Mouse (Mus musculus): Measurements from ENCODE around the gene Rabggtb.

The Rabggtb gene

DNA sequence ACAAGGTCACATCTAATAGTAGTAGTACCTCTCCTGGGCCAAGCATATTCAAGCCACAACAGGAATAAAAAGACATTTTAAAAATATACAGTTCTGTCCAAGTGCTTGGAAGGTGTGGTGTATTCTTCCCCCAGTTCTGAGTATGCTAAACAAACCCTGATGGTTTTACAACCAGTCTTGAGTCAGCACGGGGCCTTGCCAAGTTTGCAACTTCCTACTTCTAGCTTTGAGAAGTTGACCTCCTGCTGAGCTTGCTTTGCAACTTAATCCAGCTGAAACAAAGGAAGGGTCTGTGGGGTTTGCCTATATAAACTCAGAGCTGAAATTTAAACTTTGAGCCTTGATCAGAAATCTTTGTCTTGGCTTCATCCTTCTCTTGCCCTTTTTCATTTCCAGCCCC, 4.4 kb upstream of the Rabggtb start:
- no peak for DNase-seq

DNA sequence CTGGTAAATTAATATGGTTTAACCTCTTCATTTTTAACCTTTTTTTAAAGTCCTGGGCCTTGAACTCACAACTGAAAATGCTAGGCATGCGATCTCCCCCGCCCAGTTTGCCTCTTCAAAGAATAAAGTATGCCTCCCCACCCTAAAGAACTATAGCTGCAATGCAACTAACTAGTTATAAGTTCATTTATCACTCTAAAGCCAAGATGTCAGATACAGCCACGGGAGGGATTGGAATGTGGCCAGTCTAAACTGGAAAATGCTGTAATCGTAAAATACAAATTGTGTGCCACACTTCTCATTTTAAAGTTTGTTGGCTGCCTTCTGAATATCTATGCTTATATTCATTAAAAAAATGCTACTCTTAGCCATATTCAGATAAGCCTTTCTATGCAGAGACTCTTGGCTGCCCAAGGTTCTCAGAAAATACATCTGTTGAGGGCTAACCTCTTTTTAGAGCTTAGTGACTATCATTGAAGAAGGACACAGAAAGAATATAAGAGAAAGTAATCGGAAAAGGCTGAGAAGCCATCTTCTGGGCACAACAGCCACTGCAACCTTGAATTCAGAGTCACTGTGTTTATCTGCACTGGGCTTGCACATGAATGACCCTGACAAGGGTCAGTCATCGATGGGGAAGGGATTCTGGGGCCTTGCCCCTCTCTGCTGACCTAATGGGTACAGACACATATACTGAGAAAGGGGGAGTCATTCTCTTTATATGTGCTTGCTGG, 868 bp upstream of the Rabggtb start:
- DNase-seq, result no peak

DNA sequence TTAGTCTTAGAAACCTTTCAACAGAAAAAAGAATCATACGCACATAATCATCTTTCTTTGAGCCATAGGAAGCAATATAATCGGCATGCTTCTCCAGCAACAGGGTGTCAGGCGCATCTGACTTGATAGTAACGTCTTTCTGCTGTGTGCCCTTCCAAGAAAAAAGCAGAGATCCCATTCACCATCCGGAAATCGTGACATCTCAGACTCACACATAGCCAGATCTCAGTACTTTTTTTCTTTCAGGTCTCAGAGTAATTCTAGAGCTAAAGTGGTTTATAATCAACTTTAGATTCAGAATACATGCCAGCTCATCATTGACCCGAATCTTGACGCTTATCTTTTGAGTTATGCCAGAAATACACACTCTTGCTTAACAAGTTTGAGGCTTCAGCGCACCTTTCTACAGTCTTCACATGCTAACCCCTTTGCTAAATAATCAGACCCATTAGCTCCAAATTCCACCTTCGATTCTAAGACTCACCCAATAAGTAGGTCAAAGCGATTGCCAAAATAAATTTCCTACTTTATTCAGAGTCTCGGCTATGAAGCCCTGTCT, 848 bp downstream of the Rabggtb start:
- DNase-seq, result no peak

DNA sequence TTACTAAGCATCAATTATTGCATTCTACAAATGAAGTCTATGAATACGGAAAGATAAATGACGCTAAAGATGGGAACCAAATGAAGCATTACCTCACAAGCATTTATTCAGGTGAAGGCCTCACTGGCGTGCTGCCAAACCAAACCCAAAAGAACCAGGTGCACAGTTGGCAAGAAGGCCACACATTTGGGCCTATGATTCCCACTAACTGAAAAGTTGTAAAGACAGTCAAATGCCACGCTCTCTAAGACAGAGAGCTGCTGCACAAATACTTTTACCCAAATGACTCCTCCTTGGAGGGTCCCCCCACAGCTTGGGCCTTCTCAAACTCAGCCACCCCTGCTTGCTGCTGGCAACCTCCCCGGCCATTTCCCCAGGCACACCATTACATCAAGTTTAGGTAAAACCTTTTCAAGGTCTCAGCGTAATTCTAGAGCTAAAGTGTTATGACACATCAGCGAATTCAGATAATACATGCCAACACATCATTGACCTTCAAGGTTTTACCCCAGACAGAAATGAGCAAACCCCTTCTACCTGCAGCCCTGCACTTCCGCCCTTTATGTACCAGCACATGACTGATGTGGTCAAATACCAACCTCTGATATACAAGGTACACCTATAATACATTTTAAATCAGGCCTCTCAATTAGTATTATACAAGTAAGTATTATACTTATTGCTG, 1.5 kb downstream of the Rabggtb start:
- DNase-seq, result no peak

DNA sequence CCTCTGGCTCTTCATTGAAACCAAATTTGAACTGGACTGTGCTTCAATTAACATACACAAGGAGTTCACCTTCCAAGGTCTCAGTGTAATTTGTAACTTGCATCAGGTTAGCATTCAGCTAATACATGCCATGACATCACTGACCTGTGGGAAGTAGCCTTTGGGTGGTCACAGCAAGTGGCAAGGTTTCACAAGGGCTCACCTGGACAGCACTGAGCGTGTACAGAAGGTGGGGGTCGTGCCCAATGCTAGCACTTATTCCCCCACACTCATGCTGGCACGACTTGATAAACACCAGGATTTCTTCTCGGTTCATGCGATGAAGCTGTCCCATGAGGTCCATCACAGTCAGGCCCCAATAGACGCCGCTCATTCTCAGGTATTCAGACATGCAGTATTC, 2.3 kb downstream of the Rabggtb start:
- DNase-seq, result no peak

DNA sequence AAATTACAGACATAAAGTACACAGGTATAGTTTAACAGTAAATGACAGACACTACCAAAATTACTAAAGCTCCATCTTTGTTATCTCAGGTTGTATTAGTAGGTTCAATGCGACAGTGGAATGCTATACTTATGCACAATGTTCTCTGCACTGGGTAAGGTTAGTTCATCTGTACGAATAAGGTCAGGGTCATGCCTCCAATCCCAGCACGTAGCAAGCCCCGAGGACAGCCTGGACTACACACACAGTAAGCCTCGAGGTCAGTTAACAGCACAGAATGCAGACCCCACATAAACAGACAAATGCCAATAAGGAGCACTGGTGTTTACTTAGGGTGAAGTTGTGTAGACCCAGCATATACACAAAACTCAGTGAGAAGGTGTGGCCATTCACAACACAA, 3.9 kb downstream of the Rabggtb start:
- no peak for DNase-seq

DNA sequence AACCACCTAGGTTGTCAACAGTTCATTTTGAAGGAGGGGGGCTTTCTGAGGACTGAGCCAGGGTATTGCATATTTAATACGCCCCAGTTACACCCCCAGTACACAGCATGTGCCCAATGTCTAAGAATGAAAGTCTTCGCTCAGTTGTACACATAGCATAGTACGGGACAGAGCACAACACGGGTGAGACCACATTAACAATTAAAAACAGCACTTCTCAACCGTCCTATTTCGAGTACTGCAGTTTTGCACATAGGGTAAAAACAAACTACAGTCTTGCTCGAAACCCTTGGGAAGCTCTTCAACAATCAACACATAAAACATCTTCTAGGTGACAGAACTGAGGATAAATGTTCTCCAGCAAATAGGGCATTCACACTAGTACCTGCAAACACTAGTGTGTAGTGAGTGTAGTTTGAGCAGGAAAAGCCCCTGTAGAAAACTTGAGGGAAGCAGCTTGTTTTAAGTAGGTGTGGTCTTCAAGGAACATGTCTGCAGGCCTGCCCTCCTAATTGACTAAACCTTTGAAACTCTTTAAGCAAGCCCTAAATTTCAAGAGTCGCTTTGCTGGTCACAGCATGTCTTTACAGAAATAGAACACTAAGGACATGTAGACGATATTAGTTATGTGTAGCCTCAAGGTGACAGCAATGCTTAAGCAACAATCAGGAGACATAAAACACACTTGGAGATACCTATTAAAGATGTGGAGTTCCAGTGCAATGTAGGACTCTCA, 6.5 kb downstream of the Rabggtb start, which contains the start of gene Msh4:
TSS of gene Msh4 (minus strand) at position 3 of the 736 bp plus-strand sequence.
- DNase-seq, result no peak

DNA sequence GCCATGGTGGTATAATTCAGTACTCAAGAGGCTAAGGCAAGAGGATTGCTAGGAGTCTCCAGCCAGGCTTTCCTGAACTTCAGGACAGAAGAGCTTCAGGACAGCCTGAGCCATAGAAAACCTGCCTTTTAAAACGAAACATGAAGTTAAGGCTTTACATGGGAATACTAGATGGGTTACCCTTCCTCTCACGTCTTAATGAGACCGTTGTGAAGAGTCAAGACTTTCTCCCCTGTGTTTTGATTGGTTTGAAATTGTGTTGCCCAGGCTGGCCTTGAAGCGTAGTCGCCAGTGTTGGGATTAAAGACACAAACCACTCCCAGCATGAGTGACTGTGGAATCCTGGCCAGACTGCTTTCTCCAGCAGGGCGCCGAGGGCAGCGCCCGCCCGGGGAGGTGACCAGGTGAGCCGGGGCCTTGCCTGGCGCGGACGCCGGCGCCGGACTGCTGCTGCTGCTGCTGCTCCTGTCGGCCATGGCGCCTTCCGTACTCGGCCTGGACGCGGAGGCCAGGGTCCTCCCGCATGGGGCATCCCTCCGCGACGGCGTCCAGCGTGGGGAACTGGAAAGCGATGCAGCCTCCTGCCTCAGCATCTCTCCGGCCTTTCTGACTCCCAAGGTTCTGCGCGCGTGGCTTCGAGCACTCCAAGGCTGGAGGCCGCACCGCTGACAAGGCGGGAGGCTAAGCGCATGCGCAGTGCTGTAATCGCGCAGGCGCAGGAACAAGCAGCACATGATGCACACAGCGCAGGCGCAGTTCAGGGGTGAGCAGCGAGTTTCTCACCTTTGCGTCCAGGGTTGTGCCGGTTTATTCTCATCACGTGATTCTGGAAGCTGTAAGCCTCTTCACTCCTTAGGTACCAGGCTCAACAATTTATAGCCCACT, 7.3 kb downstream of the Rabggtb start:
- no peak for DNase-seq

DNA sequence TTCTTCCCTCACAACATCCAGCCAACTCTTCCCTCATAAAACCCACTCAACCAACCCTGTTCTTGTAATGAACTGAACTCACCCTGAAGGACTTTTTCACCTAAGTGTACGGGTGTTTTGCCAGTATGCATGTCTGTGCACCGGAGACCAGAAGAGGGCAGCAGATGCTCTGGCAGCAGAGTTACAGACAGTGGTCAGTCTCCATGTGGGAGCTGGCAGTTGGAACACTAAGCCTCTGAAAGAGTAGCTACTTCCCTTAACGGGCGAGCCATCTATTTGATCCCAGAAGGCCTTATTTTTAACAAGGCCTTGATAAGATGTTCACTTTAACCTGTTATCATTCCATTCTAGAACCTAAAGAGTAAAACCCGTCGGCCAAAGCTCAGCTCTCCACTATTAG, 8.2 kb downstream of the Rabggtb start:
- no peak for DNase-seq

DNA sequence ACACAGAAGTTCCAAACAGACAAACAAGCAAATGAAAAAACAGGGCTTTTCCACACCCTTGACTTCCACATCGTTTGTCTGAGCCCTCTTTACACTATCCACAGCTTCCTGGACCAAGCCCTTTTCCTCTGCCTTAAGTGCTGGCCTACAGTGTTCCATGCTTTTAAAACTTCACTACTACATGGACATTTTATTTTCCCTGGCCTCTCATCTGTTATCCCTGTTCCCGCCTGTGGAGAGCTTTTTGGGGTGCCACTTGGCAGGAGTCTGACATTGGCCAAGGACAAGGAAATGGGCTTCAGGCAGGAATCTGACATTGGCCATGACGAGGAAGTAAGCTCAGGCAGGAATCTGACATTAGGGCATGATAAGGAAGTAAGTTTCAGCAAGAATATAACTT, 10.2 kb downstream of the Rabggtb start:
- DNase-seq, result no peak

DNA sequence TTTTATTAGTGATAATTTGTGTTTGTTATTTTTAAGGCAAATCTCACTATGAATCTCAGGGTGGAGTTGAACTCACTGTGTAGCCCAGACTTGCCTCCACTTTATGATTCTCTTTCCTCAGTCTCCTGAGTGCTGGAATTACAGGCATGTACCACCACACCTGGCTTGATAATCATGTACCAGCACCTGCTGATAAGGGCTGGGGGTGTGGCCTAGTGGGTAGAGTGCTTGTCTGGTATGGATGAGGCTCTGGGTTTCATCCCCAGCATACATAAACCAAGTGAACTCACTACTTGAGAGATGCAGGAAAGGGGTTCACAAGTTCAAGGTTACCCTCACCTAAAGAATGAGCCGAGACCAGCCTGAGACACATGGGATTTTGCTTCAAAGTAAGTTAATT, 10.9 kb downstream of the Rabggtb start:
- DNase-seq, result no peak

DNA sequence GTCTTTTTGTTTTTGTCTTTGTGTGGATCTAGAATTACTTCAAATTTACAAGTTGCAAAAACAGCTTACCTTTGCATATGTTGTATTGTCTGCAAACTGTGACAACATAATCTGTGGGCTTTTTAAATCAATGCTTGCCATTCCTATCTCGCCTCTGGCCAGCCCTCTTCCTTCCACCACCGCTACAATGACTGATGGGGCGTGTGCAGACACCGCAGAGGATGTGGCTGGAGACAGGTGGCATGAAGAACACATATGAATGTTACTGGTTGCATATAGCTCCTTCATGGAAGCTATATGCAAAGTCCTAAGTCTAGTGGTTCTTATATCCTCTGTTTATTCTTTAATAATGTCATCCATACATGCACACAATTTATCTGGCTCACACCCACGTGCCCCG, 15.6 kb downstream of the Rabggtb start:
- no peak for DNase-seq

DNA sequence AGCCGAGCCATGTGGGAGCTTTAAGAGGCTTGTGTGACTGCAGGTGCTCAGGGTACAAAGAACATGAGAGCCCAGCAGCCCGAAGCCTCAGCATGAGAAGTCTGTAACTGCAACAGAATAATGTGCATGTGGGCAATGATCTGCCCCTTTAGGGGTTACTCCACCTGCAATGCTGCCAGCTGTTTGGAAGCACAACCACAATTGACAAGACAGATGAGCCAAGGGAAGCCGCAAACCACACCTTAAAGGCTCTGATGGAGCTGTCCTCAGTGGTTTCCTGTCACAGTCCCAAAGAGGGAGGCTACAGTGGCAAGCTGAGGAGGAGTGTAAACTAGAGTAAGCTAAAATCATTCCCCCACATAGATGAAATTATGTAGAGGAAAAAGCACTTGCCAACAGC, 17.4 kb downstream of the Rabggtb start:
- no peak for DNase-seq

DNA sequence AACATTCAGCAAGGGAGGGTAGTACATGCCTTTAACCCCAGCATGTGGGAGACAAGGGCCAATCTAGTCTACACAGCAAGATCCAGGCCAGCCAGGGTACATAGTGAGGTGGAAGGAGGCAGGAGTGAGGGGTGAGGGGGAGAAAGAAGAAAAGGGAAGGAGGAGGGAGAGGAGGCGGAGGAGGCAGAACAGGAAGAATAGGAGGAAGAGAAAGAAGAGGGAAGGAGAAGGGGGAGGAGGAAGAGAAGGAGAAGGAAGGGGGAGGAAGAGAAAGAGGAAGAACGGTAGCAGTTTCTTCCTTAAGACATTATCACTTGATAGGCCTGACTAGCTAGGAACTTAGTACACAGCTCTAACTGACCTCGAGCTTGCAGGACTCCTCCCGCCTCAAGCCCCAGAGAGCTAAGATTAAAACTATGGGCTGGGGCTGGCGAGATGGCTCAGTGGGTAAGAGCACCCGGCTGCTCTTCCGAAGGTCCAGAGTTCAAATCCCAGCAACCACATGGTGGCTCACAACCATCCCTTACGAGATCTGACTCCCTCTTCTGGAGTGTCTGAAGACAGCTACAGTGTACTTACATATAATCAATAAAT, 23.5 kb downstream of the Rabggtb start:
- DNase-seq, result no peak

DNA sequence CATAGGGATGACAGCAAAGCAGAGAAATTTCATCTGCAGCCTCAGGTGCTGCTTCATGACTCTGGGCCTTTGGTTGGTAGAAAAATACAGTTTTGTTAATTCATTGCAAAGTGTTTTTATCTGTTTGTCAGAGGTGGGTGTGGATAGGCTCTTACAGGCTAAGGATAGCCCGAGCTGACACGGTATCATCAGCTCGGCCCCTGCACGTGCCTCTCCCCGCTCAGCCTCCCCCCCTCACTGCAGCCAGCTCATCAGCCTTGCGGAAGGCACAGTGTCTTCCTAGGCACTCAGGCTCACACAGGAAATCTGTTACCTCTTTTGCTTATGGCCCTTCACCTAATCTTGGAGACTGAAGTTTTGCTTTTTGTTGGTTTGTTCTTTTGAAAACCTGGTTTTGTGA, 24.7 kb downstream of the Rabggtb start:
- no peak for DNase-seq

DNA sequence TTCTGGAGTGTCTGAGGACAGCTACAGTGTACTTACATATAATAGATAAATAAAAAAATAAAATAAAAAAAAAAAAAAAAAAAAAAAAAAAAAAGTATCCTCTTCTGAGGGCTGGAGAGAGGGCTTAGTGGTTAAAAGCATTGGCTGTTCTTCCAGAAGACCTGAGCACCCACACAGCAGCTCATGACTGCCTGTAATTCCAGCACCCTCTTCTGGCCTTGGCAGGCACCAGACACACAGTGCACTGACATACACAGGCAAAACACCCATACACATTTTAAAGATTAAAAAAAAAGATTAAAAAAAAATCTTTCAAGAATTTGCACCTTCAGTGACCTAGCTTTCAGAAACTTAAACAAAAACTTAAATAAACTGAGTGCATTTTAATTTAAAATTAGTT, 26.5 kb downstream of the Rabggtb start:
- no peak for DNase-seq

DNA sequence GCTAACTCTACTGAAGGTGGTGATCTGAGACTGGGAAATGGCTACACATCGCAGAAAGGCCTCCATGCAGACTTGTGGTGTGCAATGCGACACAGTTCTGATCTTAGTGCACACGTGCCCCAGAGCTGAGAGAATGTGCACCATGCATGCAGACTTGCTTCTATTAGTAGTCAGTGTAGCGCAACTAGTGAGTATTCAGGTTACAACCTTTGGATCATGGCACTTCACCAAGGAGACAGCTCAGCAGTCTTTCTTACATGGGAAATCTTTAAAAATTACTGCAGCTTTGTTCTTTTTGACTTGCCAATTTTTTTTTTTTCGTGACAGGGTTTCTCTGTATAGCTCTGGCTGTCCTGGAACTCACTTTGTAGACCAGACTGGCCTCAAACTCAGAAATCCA, 41.4 kb downstream of the Rabggtb start:
- DNase-seq, result no peak

DNA sequence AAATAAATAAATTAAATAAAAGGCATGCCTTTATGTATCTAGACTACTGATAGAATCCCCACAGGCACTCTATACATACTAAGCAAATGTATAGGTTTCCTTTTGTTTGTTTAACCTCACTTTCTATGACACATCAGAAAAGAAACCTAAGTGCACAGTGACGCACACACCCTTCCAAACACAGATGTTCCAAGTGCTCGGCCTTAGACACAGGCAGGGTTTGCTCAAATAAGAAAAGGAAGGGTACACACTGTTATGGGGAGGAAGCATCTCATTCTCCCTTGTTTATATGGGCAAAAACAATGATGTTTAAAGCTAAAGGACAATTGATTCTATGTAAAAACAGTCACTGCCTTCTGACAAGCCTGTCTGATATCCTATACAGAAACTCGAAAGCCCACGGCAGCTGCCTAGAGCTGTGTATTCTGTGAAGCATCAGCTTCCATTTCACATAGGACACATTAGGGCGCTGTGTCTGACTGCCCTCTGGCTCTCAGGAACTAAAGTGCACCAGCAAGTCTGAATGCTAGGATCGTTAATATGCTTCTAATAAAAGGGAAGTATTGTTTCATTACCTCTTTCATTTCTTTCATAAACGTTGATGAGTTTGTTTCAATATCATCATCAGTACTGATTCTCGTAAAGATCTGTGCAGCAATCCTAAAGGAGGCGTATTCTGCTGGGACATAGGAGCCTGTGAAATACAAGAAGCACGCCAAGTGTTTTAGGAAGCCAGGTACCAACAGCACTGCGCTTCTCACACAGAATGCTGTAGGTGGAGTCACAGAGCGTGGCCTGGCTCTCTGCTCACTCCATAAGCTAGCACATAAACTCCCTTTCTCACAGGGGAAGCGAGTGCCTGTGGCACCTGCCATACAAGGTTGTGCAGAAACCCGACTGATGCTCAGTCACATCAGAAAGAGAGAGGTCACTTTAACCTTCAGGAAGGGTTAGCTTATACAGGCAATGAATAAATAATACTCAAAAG, 45.4 kb downstream of the Rabggtb start:
- DNase-seq, result no peak

DNA sequence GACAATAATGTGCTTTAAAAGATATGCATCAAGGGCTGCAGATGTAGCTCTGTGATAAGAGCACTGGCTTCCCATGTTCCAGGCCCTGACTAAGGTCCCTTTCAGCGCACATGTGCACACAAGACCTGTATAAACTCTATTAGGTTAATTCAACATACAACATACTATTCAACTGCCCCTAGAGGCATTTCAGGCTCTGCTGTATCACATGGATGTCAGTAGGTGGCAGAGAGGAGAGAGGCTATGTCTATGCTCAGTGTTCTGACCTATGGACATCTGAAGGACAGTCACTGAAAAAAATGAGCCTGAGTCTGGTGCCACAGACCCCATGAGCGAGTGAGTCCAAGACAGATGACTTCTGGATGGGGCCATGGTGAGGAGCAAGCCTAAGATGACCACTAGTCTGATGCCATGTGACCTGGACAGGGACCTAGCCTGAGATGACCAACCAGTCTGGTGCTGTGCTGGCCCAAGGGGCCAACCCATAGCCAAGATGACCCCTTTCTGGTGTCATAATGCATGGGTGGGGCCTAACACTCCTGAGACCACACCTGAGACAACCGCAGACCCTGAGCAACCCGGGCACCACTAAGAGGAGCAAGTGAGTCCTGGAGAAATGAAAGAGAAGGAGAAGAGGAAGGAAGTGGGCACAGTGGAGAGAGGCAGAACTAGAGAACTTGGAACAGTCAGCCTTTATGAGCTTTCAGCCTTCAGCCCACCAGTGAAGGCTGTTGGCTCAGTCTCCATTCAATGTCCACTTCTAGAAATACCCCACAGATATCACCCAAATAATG, 48.0 kb downstream of the Rabggtb start:
- DNase-seq, result no peak

DNA sequence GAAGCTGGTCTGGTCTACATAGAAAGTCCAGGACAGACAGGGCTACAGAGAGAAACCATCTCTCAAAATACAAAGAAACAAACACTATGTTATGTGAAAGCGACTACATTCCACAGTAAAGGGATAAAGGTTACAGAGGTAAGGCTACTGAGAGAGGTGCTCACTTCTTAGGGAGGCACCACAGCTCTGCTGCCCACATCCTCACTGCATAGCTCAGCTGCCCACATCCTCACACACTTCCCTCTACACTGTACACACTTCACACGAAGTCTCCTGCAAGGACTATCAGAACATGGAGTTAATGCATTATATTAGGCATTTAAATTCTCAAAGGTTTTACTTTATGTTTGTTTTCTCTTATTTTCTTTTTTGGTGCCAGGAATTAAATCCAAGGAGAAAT, 49.0 kb downstream of the Rabggtb start:
- no peak for DNase-seq

Data from layer of hippocampus, adult 9-11 months (tissue).